Mouse (Mus musculus) ES-Bruce4 (cell line): Measurements from ENCODE around the gene Klrg1.

ENCODE experiments used
- CTCF ChIP-seq: IDR thresholded peaks from one replicate; pipeline ENCODE4 v1.8.1; 2011; ENCODE audit warnings: low read depth, low read length
- POLR2A ChIP-seq: IDR thresholded peaks from one replicate; pipeline ENCODE4 v1.8.1; 2011; ENCODE audit warnings: low read length; ENCODE audit not compliant: insufficient read depth

DNA sequence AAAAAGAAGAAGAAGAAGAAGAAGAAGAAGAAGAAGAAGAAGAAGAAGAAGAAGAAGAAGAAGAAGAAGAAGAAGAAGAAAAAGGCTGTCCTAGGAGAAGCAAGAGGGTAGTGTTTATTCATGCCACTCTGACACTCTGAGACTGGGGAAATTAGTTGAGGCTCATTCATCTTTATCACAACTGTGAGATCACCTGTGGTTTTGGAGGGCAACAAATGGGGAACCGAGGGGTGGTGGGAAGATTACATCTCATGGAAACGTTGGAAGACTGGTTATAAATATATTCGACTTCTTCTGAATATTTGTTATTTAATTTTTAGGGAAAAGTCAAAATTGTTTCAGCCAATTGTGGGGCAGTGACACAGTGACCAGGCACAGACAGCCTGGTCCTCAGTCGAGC, 32.6 kb downstream of the Klrg1 start:
- TF ChIP-seq CTCF (no peak), POLR2A (no peak)
